Mouse (Mus musculus) R1 (cell line): ENCODE data around the gene Tubb4b.

Experiments
- DNase-seq: peaks from one replicate; pipeline ENCODE4 v3.0.0-alpha.2; 2018; ENCODE audit warnings: low read depth, low spot score

Tubb4b gene

GRCm38 (mm10) chr2:25194006-25194405 lies 30.5 kb downstream of the Tubb4b start:
- DNase-seq: no peak

DNA sequence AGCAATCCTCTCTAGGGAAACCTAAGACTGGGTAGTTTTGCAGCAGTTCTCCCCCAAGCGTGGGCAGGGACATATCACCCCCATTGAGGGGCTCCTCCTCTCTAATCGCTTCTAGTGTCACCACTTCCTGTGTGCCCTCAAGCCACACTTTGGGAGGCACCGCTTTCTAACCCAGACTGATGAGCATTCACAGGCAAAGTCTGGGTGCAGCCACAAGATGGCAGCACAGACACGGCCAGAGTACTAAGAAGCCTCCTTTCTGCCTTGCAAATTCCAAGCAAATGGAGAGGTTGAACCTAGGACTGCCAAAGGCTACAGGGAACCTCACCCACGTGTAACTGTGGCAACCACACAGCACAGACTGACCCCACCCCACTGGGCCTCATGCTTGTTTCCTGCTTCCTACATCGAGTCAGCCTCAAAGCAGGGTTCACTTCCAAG lies 31.2 kb downstream of the Tubb4b start:
- peak; percentile 97 for DNase-seq

DNA sequence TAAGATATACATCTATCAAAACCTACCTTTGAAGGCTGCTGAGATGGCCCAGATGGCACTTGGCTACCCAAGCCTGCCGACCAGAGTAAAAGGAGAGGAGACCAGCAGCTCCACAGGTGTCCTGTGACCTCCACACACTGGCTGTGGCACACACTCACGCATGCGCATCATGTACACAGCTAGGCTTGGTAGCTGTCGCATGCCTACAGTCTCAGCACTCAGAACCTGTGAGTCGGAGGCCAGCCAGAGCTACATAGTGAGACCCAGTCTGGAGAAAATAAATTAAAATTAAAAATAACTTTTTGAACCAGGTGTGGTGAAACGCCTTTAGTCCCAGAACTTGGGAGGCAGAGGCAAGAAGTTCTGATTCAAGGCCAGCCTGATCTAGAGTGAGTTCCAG lies 36.7 kb downstream of the Tubb4b start:
- no peak for DNase-seq

- no peak for DNase-seq
Measured at GRCm38 (mm10) chr2:25186575-25186930, 37.9 kb downstream of the Tubb4b start.

DNA sequence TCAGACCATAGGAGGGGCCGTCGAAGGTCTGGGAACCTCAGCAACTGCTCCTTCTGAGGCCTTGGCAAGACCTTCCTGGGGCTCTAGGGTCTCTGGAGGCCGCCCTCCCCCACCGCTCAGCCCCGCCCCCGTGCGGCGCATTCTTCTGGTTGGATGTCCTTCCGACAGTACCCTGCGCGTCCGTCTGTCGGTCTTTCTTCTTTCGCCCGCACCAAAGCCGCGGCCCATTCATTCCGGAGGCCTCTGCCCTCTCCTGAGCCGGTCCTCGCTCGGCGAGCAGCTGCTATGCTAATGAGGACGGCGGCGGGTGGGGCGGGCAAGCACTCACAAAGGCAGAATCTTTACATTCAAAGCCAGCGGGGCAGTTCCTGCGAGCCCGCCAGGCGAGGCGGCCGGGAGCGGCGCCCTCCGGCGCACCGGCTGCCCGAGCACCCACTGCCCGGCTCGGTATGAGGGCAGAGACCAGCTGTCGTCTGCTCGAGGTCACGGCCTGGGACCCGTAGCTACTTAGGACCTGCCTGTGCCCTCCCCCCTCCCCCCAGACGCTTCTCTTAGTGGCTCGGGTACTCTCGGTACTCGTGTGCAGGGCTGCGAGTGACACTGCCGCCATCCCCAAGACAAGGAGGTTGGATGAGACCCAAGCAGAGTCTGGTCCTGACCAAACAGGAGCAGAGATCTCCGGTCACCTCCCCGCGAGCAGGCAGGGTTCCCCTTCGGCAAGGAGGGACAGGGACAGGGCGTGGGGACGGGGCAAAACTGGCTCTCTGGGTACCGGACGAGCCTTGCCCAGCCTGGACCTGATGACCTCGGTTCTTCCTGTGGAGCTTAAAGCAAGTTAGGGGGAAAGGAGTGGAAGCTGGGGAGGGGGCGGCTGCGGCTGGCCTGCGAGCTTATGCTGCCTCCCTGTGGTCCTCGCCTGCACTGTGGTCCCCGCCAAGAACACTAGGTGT lies 38.6 kb downstream of the Tubb4b start:
- DNase-seq: peak; percentile 78

DNA sequence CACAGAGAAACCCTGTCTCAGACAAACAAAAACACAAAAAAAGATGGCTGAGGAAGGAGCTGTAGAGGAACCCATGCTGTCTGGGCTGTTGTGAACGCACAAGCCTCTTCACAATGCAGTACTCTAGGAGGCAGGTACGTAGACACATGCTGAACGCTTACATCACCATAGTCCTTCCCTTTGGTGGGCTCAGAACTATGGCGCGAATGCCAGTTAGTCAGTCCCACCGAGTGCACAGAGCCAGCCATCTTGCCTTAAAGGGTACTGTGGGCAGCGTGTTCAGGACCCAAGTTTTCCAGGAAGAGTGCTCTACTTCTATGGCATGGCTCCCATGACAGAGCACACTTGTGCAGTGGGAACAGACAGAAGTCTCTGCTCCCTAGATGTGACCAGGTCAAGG lies 40.0 kb downstream of the Tubb4b start:
- DNase-seq: no peak

- DNase-seq: no peak
Measured at GRCm38 (mm10) chr2:25183336-25183735, 41.2 kb downstream of the Tubb4b start.

DNA sequence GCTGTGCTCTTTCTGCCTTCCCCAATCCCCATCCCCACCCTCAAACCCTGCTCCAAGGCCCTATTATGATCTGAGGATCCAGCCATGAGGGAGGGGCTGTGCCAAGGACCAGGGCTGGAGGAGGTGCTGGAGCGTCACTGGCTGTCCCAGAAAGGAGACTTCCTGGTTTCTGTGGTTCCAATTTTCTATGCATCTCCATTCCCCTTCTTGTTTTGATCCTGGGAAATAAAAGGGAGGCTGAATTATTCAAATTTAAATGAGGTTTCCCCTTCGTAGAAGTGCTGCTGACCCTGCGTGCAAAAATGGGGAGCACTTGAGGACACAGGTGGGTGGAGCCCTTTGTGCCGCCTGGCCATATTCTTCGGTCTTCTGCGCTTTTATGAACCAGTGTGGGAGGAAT lies 41.8 kb downstream of the Tubb4b start:
- DNase-seq: no peak

DNA sequence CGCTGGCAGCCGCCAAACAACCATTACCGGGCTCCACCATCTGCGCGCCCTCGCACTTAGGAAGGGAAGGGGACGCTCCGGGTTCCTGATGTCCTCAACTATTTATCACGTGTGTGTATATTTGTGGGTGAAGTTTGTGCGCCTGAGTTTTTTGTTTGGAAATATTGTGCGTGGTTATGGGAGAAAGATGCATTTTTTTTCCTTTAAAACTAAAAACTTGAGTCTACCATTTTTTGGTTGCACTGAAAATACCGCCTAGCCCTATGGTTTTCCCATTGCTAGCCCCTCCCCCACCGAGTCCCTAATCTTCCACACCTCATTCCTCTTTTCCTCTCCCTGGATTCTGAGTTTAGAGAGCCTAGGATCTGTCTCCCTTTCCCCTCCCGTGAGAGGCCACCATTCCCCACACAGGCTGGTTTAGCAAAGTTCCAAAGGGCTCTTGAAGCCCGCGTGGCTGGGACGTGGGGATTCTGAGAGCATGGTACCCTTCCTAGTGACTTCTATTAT lies 42.6 kb downstream of the Tubb4b start:
- peak; percentile 57 for DNase-seq

GRCm38 (mm10) chr2:25180973-25181890 lies 43.3 kb downstream of the Tubb4b start:
- DNase-seq: peak; percentile 82

GRCm38 (mm10) chr2:25180478-25180903 lies 44.0 kb downstream of the Tubb4b start, which contains the start of gene Nrarp:
Gene Nrarp (plus strand): TSS chr2:25180758.
- DNase-seq: peak; percentile 95

GRCm38 (mm10) chr2:25179566-25180217 lies 44.8 kb downstream of the Tubb4b start:
- DNase-seq: no peak

DNA sequence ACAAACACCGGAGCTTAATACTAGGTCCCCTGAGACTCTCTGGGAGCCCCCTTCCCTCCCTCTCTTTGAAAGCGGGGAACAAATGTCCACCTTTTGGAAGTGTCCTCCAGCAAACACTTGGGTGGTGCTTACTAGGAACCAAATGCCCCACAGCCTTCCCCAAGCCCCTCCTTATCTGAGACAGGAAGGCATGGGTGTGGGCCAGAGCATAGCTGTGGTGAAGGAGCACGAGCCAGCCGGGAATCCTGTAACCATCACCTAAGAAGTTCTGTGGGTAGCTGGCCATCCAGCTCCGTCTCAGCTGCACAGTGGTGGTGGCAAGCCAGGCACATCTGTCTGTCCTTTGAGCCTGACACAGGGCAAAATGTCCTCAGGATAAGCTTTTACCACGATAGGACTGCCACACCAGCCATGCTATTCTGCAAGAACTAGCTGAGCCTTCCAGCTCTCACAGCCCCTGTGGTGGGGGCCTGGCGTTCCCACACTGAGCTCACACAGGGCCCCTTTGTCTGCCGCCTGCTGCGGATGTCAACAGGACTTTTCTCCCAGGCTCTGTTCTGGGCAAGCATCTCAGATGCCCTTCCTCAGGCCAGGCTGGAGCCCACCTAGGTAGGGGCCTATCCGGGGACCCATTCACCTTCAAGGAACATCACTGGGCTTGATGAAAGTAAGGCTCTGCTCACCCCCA lies 46.1 kb downstream of the Tubb4b start:
- DNase-seq: no peak

DNA sequence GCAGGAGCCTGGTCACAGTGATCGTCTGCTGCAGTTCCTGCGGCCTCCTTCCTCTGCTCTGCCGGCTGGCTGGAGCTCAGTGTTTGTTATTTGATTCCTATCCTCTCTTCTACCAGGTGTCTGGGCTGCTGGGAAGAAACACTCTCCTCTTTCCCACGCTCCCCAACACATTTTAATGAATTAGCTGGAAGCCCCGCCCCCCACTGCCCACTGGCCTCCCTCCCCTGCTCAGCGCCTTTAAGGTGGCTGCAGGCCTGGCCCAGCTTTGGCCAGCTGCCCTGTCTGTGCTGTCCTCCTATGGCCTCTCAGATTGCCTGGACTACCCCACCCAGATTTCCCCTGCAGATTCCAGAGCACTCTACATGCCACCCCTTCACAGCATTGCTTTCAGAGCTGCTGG lies 46.8 kb downstream of the Tubb4b start:
- DNase-seq: no peak

DNA sequence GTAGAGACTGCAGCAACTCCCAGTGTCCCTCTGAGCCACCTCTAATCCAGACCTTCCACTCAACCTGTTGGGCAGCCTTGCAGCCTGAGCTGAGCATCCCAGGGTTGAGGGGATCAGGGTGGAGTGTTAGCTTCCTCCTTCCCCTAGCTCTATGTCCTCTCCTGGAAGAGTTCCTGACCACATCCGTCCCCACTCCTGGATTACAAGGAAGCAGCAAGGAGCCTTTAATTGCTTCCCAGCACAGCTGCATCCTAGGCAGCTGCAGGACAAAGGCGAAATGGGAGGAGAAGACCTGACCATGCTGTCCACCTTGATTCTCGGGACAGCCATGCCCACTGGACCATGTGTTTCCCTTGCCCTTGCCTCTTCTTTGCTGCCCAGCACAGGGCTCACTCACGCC lies 47.4 kb downstream of the Tubb4b start:
- DNase-seq: no peak

GRCm38 (mm10) chr2:25176573-25176972 lies 47.9 kb downstream of the Tubb4b start:
- no peak for DNase-seq

DNA sequence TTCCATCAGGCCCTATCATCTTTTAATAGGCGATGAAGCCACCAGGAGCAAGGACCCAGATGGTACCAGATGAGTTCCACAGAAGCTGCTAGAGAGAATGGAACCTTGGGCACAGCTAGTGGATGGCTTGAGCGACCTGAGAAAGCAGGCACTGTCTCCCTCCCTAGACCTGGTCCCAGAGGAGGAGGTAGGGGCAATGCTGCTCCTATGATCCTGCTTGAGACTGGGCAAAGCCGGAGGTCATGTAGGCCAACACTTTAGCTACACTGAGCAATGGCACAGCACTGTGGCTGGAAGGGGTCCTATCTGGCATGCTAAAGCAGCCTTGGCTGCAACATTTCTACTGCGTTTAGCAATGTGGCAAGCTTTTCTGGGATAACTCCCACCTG lies 48.8 kb downstream of the Tubb4b start:
- no peak for DNase-seq

GRCm38 (mm10) chr2:25174866-25175689 lies 49.4 kb downstream of the Tubb4b start:
- no peak for DNase-seq

DNA sequence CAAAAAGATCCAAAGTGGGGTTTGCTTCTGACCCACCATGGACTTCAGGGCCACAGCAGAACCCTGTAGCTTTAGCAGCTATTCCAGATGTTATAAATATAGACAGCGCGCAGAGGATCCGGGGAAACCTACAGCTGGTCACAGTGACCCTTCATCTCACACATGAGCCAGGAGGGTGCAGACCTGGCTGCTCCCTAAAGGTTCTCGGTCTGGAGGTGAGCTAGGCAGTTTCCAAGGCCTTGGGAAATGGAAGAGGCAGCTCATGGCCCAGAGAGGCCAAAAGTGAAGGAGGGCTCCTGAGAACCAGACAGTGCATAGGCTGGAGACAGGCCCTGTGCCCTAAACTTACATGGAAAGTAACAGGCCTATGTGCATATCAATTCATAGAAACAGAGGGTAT lies 50.7 kb downstream of the Tubb4b start:
- DNase-seq: no peak

DNA sequence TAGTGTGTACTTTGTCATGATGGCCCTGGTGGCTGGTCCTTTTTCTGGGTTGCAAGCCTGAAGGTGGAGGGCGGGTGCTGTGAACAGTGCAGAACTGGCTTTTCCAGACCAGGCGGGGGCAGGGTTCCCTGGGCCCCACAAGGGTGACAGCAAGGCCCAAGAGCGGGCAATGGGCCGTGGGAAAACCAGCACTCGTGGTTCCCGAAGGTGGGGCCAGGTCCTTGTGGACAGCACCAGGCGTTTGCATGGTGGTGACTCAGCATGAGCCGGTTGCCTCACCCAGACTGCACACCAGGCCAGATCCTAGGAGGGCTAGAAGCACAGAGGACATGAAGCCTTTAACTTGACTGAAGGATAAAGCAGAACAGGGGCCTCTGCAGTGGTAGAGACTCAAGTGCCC lies 51.9 kb downstream of the Tubb4b start:
- no peak for DNase-seq
